Mouse (Mus musculus) midbrain, postnatal 0 days (tissue): Measurements from ENCODE around the gene Taok2. TPM values are rescaled to one million over a fixed set of nuclear protein-coding genes. Genes with fewer than 3 reads are reported as not detected.
A peak's percentile ranks its signal among the peaks of the same experiment; 100 is the strongest.

ENCODE experiments used
- ATAC-seq: fragments of 200-750 bp; cut with Nextera tagmentation; 2 replicates; pipeline ENCODE4 v1.8.0; 2017; ENCODE audit warnings: moderate number of reproducible peaks, mild to moderate bottlenecking, moderate TSS enrichment, moderate library complexity; ENCODE audit not compliant: low FRiP score
- DNase-seq: peaks from one replicate; pipeline ENCODE4 v3.0.0-alpha.2; 2015; ENCODE audit warnings: low spot score
- H3K27ac ChIP-seq: fragments of 300-500 bp; sonication (generic); 2 replicates; pipeline ENCODE4 v1.5.1; 2014; ENCODE audit warnings: low read depth, mild to moderate bottlenecking, low read length, mixed read lengths
- H3K27me3 ChIP-seq: fragments of 300-500 bp; sonication (generic); 2 replicates; pipeline ENCODE4 v1.6.1; 2014; ENCODE audit warnings: low read length, control low read depth, mixed read lengths; ENCODE audit not compliant: insufficient read depth
- H3K36me3 ChIP-seq: fragments of 300-500 bp; sonication (generic); 2 replicates; pipeline ENCODE4 v1.6.1; 2014; ENCODE audit warnings: low read length, control low read depth, mixed read lengths; ENCODE audit not compliant: insufficient read depth
- H3K4me1 ChIP-seq: fragments of 300-500 bp; sonication (generic); 2 replicates; pipeline ENCODE4 v1.6.1; 2014; ENCODE audit warnings: mild to moderate bottlenecking, control low read depth, antibody characterized with exemption, low read length, mixed read lengths; ENCODE audit not compliant: insufficient read depth
- H3K4me2 ChIP-seq: fragments of 300-500 bp; sonication (generic); 2 replicates; pipeline ENCODE4 v1.6.1; 2014; ENCODE audit warnings: low read depth, mild to moderate bottlenecking, low read length, mixed read lengths; ENCODE audit not compliant: poor library complexity, severe bottlenecking
- H3K4me3 ChIP-seq: fragments of 300-500 bp; sonication (generic); 2 replicates; pipeline ENCODE4 v1.5.1; 2014; ENCODE audit warnings: low read depth, mild to moderate bottlenecking, low read length, moderate library complexity
- H3K9ac ChIP-seq: fragments of 300-500 bp; sonication (generic); replicated peaks from 2 replicates; pipeline ENCODE4 v1.6.1; 2014; ENCODE audit warnings: mild to moderate bottlenecking, low read length, moderate library complexity, mixed read lengths; ENCODE audit not compliant: poor library complexity, severe bottlenecking
- H3K9me3 ChIP-seq: fragments of 300-500 bp; sonication (generic); 2 replicates; pipeline ENCODE4 v1.6.1; 2016; ENCODE audit warnings: low read length, control low read depth
- CTCF ChIP-seq: IDR thresholded peaks from 2 replicates; pipeline ENCODE4 v1.5.1; 2016; ENCODE audit warnings: antibody characterized with exemption, mild to moderate bottlenecking
- WGBS: fragments of 180-500 bp; shearing (Covaris S2); extraction: QIAGEN DNeasy Blood & Tissue Kit; methylation state at CpG from one replicate; pipeline ENCODE4 v1.1.7; 2014; 5-methylcytosine and 5-hydroxymethylcytosine counted together
- polyA plus RNA-seq: library from polyadenylated mRNA; unstranded; fragments of >200 nt; fragmentation: Nextera tagmentation; extraction: Ambion mirVana; gene quantifications from 2 replicates; pipeline ENCODE4 v1.2.1, GENCODE M21; 2015
- total RNA-seq: library from RNA; depleted of rRNA; stranded (reverse); fragments of >200 nt; gene quantifications from 2 replicates; pipeline ENCODE4 v1.2.3, GENCODE M21; 2014

Gene Taok2
- total and polyA plus RNA-seq, 2 experiments from 2014 or later, result 47.3 to 160 TPM

DNA sequence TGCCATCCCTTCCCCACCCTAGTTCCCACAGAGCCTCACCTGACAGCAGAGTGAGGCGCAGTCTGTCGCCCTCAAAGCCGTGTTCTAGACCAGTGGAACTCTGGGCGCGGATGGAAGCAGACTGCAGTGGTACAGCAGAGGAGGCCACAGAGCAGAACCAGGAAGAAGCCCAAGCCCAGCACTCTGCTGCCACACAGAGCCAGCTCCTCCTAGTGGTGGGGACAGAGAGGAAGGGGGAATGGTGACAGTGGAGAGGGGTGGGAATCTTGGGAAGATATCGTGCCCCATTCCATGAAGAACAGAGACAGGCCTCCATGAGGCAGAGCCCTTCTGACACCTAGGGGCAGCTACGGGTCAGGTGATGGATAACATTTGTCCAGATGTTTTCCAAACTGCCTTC lies 4.3 kb upstream of the Taok2 start:
- no peak overlapping the region for H3K27ac ChIP-seq
- WGBS, result 60% methylated on average over 7 of the region's 7 CpGs
- H3K9ac ChIP-seq, result no peak overlapping the region
- 0 out of 2 replicates have a peak, but pooled peaks cover 7% of the 10 kb centered on the region for H3K36me3 ChIP-seq
- no peaks in the 10 kb centered on the region for H3K27me3 ChIP-seq
- H3K4me2 ChIP-seq, result no peak overlapping the region
- peak; percentile 47 for TF ChIP-seq CTCF
- ATAC-seq (no peak), DNase-seq (no peak)
- no peaks in the 10 kb centered on the region for H3K9me3 ChIP-seq
- H3K4me1 ChIP-seq, result no peaks in the 10 kb centered on the region
- H3K4me3 ChIP-seq, result no peak overlapping the region

DNA sequence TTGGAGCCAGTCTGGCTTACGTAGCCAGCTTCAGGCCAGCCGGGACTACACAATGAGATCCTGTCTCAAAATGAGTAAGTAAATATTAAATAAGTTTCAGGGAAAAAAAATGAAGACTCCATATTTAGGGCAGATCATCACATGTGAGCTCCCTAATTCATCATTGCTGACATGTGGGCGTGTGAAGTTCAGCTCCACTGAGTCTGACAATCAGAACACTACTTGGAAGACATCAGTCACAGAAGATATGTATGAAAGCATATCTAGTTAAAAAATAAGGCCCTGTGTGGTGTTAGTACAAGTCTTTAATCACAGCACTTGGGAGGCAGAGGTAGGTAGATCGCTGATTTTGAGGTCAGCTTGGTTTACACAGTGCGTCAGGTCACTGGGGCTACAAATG lies 2.8 kb upstream of the Taok2 start:
- ATAC-seq (no peak), DNase-seq (no peak)
- H3K27ac ChIP-seq, result no peak overlapping the region
- no peaks in the 10 kb centered on the region for H3K9me3 ChIP-seq
- no peaks in the 10 kb centered on the region for H3K27me3 ChIP-seq
- WGBS, result 92% methylated on average over 5 of the region's 5 CpGs
- H3K4me2 ChIP-seq, result no peak overlapping the region
- H3K4me3 ChIP-seq, result no peak overlapping the region
- H3K36me3 ChIP-seq, result 0 out of 2 replicates have a peak, but pooled peaks cover 7% of the 10 kb centered on the region
- no peak overlapping the region for H3K9ac ChIP-seq
- no peaks in the 10 kb centered on the region; the same call in 1 of the 2 replicates for H3K4me1 ChIP-seq
- TF ChIP-seq CTCF, result no peak

DNA sequence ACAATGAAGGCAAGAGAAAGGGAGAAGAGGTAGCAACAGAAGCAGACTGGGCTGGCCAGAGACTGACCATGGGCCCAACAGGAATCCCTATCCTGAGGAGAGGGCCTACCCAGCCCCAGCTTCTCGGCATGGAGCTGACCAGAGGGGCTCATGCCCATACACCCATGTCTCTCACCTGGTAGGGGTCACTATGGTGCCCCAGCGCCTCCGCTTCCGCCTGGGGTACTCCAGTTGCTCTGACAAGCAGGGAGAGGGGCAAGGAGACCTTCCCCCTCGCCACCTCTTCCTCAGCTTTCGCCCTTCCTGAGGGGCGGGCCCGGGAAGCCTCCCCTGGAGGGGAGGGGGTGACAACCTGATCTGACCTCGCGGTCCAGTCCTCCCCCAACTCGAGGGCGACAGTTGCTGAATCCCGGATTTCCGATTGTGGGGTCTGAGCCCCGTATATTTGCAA lies 747 bp downstream of the Taok2 start:
- 0% methylated on average over 15 of the region's 15 CpGs for WGBS
- Histone ChIP-seq H3K9ac (peak overlapping the region; percentile 84), H3K9me3 (no peaks in the 10 kb centered on the region), H3K27me3 (no peaks in the 10 kb centered on the region), H3K27ac (peak overlapping the region; percentile 90), H3K4me3 (peak overlapping the region; percentile 74), H3K4me1 (peaks cover 9% of the 10 kb centered on the region), H3K4me2 (peak overlapping the region; percentile 99), H3K36me3 (peaks cover 16% of the 10 kb centered on the region)
- ATAC-seq (no peak; the same call in 1 of the 2 replicates), DNase-seq (peak; percentile 15)
- TF ChIP-seq CTCF, result no peak; the same call in 1 of the 2 replicates

- TF ChIP-seq CTCF, result no peak
- H3K4me3 ChIP-seq, result no peak overlapping the region
- no peaks in the 10 kb centered on the region for H3K27me3 ChIP-seq
- H3K9ac ChIP-seq, result peak overlapping the region; percentile 55; the same call in 1 of the 2 replicates
- H3K4me1 ChIP-seq, result peaks cover 9% of the 10 kb centered on the region
- H3K27ac ChIP-seq, result no peak overlapping the region
- peak overlapping the region; percentile 99; the same call in 1 of the 2 replicates for H3K4me2 ChIP-seq
- H3K9me3 ChIP-seq, result no peaks in the 10 kb centered on the region
- DNase-seq (no peak), ATAC-seq (no peak)
- H3K36me3 ChIP-seq, result peaks cover 35% of the 10 kb centered on the region
- WGBS, result 84% methylated on average over 6 of the region's 6 CpGs
These were observed 3.5 kb downstream of the Taok2 start for GRCm38 (mm10) chr7:126881040-126881439.

DNA sequence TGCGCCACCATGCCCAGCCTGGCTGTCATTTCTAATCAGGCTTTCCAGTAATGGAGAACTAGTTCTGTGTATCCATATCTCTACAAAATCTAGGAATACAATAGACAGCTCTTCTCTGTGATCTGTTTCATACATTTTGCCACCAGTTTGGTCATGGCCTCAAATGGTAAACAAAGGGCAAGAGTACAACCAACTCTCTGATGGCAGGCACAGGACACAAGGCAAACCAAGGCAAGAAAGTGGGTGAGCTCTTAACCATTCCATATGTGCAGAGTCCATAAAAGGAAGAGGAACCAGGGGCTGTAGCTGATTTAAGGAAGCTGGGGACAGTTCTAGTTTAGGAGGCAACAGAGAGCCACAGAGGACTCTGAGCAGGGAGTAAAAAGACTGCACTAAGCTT lies 7.3 kb downstream of the Taok2 start:
- no peak overlapping the region for H3K27ac ChIP-seq
- H3K4me2 ChIP-seq, result no peak overlapping the region
- H3K4me3 ChIP-seq, result no peak overlapping the region
- DNase-seq, result no peak
- peaks cover 9% of the 10 kb centered on the region for H3K4me1 ChIP-seq
- peaks cover 73% of the 10 kb centered on the region for H3K36me3 ChIP-seq
- H3K9me3 ChIP-seq, result no peaks in the 10 kb centered on the region
- TF ChIP-seq CTCF, result no peak
- WGBS, result 92% methylated on average over 1 of the region's 1 CpGs
- ATAC-seq, result no peak
- H3K27me3 ChIP-seq, result no peaks in the 10 kb centered on the region
- H3K9ac ChIP-seq, result no peak overlapping the region

DNA sequence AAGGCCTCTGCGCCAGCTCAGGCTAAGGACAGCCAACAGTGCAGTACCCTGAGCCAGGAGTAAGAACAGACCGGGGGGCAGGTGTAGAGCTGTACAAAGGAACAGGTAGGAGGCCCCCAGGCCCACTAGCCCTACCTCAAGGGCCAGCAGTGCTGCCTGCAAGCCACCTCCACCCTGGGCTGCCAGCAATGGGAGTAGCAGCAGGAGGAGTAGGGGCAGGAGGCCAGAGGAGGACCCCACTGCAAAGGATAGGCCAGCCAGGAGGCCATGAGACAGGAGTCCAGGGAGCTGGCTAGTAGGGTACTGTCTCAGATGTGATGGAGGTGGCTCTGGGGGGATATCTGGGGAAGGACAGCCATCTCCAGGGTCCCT lies 14.0 kb downstream of the Taok2 start:
- H3K36me3 ChIP-seq, result peaks cover 96% of the 10 kb centered on the region
- H3K9ac ChIP-seq, result no peak overlapping the region
- no peak overlapping the region for H3K4me2 ChIP-seq
- 96% methylated on average over 2 of the region's 2 CpGs for WGBS
- no peak overlapping the region for H3K27ac ChIP-seq
- H3K4me3 ChIP-seq, result no peak overlapping the region
- ATAC-seq (0 out of 2 replicates have a peak, but pooled peaks have one; percentile 27), DNase-seq (no peak)
- H3K9me3 ChIP-seq, result no peaks in the 10 kb centered on the region
- no peak for TF ChIP-seq CTCF
- H3K27me3 ChIP-seq, result no peaks in the 10 kb centered on the region
- H3K4me1 ChIP-seq, result no peaks in the 10 kb centered on the region
